Mouse (Mus musculus) kidney, postnatal 36 days (tissue): Measurements from ENCODE around the gene Fkbp15.

Source experiments
- DNase-seq, 2 experiments: peaks; one replicate each; pipeline ENCODE4 v3.0.0; 2021 to 2022; ENCODE audit warnings: mixed read lengths in 2 of 2

Gene Fkbp15

DNA sequence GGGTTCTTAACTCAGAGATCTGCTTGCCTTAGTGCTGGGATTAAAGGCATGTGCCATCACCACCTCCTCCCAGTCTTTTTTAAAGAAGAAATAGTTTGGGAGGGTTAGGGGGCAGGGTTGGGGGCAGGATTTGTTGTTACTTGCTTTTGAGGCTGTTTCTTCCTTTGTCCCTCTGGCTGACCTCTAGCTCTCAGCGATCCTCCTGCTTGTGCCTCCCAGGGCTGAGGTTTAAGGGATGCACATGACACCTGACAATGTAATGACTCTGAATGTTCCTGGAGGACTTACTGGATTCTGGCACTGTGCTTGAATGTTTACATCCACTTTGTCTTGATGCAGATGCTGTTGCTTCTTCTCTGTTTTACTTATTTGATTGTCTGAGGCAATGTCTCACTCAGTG, 12.1 kb upstream of the Fkbp15 start:
- DNase-seq, result no peak

DNA sequence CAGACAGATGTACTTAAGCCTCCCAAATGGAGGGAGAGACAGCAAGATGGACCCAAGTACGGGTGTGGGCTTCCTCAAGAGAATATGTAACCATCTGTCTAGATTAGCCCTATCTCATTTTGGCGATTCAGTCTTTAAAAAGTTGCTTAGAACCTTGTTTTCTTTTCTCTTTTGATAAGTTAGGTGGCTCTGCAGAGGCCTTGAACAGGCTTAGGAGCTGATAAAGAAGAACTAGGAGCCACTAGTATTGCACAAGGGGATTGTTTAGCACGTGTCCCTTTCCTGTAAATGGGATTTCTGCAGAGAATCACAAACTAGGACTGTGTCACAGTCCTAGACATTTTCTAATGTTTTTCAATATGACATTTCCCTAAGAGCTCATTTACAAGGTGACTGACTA, 8.7 kb upstream of the Fkbp15 start:
- no peak for DNase-seq

DNA sequence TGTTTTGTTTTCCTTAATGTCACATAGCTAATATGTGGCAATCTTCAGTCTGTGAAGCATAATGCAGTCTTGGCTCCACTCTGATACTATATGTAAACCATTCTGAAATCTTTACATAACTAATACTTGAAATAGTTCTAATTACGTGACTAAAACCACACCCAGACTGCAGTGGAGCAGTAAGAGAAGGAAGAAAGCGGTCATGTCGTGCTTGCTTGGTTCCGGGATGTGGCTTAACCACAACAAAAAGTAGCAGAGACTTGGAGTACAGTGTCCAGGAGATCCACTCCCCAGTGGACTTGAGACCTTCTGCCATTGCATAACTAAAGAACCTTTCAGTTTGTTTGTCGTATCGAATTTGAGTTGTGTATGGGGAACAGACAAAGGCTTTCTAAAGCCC, 7.2 kb upstream of the Fkbp15 start:
- DNase-seq, result peak; percentile 34 to 58

DNA sequence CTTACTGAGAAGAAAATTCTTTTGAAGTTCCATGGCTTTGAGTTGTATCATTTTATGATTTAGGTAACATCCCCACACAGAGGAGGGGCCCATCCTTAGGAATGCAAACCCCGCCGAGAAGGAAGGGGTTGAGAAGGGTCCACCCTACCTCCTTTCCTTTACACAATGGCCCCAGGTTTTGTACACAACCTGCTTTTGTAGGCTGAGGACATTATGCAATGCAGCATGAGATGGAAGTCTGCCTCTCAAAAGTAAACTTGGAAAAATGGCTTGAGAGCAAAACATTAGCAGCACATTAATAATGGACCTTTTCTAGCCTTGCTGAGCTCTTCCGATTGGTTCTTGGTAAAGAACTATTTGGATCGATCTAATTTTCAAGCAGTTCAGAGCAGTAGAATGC, 5.9 kb upstream of the Fkbp15 start:
- DNase-seq, result no peak

DNA sequence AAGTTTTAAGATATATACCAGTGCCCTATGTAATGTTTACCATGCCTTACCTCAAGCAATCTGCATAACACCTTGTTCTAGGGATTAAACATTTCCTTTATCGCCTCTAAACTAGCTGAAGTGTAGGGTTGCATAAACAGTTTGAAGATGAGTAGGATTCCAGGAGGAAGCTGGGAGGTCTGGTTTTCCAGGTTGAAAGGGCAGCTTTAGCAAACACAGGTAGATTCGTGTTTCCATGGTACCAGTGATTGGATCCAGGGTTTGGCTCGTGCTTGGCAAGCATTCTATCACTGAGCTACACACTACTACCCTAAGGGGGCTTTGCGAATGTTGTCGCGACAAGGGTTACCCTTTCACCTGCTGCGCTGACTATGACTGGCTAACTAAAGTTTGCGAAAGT, 4.0 kb upstream of the Fkbp15 start:
- DNase-seq, result no peak

DNA sequence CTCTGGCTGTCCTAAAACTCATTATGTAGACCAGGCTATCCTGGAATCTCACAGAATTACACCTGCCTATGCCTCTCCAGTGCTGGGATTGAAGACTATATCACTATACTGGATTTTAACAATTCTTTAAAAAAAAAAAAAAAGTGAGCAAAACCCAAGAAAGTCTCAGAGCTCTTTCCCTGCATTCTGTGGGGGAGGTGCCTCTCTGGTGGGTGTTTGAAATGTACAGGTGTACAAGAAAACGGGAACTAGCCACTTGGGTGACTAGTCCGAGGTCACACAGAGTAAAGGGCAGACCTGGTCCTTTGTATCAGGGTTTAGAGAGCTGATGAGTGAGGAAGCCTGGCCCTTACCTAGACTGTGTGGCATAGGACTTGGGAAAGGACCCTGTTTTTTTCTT, 2.1 kb upstream of the Fkbp15 start:
- no peak for DNase-seq

DNA sequence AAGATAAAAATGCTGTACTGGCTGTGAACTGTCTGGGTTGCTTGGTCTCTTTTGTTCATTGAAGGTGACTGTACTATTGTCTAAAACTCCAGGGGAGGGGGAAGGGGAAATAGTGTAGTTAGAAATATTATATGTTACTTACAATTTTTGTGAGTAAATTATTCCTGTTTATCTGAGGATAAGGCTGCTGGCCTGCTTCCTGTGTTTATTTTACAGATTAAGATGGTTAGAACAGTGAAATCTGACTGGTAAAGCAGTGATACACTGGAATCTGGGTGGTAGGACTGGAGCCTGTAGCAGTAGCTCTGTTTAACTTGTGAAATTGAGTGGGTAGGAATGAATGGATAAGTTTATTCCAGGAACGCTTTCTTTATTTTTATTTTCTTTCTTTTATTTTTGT, 1.6 kb upstream of the Fkbp15 start:
- DNase-seq, result no peak

DNA sequence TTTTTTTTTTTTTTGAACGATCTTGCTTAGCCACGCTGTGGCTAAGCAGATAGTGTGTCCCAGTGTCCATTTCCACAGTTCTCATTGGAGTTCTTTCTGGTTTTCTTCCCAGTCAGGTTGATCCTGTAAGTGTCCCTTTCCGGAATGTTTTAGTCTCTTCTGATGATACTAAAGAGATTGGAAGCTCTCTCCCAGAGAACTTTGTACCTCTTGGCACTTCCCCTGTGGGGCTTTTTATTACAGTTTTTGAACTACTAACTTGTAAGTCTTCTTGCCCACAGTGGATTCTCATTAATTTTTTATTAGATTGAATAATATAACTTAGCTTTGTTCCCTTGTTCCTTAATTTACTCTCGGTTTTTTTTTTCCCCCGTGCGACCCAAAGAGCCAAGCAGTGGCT, 1.2 kb upstream of the Fkbp15 start:
- peak in 1 of 2 experiments; percentile 42 for DNase-seq

DNA sequence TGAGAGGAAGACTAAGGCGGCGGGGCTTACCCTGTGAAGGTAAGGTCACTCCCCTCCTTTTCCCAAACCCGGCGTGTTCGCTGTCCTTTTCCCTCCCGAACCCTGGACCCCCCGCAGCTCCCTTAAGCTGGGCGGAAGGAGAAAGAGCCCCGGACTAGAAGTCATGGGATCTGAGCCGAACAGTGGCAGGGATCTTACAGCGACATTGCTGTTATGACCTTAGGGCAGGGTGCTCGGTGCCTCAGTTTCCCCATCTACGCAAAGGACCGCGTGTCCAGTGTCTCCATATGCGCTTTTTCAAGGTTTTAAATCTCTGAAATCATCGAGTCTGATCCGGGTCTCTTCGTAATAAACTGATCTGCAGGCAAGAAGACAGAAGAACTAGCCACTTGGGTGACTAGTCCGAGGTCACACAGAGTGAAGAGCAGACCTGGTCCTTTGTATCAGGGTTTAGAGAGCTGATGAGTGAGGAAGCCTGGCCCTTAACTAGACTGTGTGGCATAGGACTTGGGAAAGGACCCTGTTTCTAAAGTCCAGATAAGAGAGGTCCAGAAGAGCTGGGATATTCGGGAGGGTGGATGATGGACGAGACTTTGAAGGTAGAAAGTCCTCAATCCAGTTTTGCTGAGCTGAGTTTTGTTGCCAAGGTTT, 582 bp upstream of the Fkbp15 start:
- DNase-seq, result no peak

DNA sequence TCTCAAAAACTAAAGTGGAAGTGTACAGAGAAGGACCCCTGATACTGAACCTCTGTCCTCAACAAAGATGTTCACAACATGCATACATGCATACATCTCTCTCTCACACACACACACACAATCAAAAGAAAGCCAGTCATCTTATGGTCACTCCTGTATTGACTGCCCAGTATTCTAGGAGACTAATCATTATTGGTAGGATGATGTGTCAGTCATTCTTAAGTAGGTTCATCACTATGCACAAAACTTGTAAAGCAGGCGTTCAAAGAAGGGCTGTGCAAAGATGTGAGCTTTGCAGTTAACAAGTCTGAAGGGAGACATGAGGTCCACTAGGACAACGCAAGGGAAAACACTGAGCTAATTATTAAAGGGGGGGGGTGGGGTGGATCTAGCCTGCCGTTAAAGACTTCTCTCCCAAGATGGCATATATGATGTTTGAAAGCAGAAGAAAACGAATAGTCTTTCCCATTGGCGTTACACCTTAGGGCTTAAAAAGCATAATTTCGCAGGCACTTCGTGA, 1.0 kb downstream of the Fkbp15 start:
- peak in 1 of 2 experiments; percentile 38 for DNase-seq

DNA sequence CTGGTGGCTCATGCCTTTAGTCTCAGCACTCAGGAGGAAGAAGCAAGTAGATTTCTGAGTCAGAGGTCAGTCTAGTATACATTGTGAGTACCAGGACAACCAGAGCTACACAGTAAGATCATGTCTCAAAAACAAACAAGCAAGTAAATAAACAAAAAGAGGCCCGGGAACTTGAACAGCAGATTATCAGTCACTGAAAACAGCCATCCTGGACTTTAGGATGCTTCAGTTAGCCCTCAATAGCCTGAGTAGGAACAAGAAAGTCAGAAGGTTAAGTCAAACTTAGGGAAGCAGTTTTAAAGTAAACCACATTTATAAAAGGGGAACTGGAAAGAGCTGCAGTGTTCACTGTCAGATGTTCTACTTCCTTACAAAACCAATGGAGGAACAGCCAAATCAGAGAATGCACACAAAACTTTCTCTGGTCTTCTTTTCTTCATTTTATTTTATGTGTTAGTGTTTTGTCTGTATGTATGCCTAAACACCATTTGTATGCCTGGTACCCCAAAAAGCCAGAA, 2.7 kb downstream of the Fkbp15 start:
- DNase-seq, result no peak

DNA sequence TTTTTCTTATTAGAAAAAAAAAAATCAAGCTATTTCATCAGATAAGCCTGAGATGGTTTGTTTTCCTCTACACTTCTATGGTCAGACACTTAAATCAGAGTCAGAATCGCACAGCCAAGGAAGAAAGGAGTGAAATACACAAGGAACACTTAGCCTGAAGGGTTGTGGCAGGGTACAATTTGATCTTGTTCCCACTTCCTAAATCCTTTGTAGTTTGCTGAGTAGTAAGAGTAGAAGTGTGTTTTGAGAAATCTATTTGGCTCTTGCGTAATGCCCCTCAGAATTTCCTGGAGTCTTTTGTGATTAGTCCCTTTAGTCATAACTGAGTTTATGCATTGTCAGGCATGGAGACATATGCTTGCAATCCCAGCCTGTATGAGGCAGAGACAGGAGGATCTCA, 11.0 kb downstream of the Fkbp15 start:
- no peak for DNase-seq

DNA sequence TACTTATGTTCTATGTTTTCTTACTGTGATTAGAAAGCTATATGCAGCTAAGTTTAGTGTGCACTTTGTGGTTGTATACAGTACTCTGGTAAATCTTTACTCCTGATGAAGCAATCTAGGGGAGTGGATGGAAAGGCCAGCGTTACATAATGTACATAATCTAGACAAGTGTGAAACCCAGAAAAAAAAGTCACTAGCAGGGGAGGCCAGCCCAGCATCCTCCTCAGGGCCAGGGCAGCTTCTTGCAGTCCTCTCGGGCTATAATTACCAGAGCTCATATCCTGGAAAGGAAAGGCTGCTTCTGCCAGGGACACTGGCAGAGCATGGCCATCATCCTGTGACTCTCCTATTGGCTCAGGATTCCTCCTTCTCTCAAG, 12.0 kb downstream of the Fkbp15 start:
- DNase-seq, result no peak

DNA sequence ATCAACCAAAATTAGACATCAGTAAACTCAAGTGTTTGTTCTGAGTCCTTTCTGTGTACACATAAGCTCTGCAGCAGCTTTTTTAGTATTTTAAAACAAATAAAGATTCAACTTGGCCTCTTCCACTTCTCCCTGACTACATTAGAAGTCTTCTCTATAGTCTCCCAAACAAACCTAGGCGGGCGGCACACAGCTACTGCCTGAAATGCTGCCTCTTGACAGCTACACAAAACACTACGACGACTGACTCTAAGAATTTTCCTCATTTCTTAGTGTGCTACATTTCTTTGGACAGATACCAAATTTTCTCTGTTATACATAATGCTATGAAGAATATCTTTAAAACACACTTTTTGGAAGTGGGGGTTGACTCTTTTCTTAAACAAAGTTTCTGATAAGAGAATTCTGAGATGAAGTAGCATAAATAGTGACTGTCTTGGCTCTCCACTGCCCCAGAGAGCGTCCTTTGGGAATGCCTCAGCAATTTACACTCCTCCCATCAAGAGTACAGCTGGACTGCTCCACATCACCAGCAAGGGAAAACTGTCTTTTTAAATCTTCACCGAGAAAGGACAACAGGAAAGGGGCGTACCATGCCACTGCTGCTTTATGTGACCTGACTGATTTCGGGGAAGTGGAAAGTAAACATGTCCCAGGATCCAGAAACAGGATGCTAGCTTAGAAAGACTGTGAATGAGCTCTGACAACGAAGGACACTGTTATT, 12.6 kb downstream of the Fkbp15 start:
- DNase-seq, result peak in 1 of 2 experiments; percentile 51

DNA sequence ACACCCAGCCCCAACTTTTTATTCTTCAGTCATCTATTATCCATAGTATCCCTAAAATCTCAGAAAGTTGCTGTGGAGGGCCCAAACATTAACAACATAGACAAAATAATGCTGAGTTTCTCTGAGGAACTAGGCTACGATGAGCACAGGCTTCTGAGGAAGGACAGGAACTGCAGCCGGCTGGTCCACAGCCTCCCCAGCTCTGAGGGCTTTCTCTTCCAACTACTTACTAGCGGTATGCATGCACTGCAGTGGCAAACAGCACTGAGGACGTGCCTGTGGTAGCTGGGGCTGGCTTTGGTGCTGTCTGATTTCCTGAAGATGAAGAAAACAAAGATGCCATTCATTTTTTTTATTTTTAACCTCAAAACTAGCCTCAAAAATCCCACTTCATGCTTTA, 14.5 kb downstream of the Fkbp15 start:
- DNase-seq, result no peak

DNA sequence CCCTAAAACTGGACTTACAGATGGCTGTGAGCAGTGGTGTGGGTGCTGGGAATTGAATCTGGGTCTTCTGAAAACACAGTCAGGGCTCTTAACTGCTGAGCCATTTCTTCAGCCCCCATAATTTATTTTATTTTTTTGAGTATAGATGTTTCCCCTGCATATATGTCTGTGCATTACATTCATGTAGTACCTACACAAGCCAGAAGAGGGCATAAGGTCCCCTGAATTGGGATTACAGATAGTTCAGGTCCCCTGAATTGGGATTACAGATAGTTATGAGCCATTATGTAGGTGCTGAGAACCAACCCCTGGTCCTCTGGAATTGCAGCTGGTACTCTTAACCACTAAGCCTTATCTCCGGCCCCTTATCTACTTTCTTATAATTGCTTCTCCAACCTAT, 16.3 kb downstream of the Fkbp15 start:
- peak in 1 of 2 experiments; percentile 27 for DNase-seq

DNA sequence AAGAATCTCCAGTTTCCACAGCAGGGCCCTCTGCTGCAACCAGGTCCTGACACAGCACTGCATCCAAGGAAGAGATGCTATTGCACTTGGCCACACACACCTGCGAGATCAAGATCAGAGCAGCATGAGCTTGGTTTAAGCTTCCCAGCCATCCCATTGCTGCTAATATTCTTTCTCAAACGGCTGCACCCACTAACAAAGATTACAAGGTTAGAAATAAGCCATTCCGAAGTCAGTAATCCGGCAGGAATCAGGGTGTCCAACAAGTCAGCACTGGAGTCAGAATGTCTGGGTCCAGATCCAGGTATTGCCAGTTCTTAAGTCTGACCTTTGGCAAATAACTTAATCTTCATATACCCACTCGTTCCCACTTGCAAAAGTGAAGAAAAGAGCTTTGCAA, 21.8 kb downstream of the Fkbp15 start:
- DNase-seq, result no peak

DNA sequence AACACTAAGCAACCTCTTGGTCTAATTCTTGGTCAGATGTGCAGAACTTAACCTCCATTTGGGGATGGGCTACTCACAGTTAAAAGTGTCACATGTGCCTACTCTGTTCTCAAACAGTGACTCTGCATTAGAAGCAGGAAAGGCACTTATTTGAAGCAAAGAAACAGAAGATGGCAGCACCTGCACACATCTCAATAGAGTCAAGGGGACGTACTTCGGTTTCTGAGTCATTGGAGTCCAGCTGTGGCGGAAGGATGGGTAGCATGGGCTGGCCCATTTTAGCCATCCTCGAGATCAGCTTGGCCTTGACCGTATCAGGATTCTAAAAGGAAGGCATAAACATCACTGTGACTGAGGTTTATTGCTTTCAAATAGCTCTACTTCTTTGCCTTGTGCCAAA, 28.4 kb downstream of the Fkbp15 start:
- peak in 1 of 2 experiments; percentile 17 for DNase-seq

DNA sequence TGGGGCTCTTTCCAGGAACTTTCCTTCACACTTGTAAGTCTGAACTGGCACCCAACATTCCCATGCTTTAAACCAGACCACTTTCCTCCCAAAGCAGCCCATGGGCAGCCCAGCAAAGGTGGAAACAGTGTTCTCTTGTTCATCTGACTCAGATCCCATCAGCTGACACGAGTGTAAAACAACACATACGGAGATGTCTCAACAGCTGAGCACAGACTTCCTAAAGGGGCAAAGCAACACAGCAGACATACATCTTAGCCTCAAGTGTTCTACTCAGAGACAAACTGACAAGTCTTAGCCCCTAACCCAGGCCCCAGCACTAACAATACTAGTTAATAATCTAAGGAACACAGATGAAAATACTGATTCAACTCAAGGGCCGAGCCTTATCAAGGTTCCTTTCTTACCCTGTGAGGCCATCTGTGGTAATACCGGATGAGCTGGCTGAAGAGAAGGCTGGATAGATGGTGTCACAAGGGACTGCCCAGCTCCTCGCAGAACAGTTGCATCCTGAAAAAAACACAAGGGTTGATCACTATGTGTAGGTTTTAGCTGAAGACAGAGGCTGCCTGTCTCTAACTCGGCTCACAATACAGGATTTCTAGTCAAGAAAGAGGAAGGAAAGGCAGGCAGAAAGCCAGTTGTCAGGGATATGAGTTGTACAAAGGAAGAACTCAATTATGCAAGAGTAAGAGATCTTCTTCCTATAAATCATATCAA, 31.2 kb downstream of the Fkbp15 start:
- no peak for DNase-seq

DNA sequence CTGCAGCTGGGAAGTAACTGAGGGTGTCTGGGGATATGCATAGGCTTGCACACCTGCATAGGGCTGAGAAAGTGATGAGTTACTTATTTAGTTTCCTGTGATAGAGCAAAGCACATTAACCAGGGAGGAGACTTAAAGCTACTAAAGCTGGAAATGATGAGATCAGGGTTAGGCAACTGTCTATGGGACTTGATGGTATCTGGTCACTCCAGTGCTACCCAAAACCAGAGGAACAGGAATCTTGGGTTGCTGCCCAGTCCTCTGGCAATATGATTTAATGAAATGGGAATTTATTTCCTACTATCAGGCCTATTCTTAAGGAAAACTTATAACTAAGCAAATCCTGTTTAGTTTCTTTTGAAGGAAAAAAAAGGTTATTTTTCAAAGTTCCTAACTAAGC, 34.2 kb downstream of the Fkbp15 start:
- peak in 1 of 2 experiments; percentile 19 for DNase-seq

DNA sequence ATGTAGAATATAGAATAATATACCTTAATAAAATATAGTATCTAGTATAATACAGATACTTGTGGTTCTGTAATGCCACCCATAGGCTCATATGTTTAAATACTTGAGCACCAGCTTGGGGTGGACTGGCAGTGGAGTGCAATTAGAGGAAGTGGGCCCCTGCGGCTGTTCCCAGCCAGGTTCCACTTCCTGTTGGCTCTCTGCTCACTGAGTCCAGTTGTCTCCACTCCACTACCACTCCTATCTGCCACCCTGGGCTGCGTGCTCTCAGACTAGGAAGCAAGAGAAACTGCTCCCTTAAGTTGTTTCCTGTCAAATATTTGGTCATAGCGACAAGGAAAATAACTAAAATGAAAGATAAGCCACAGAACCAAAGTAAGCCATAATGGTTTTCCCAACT, 37.7 kb downstream of the Fkbp15 start:
- DNase-seq, result peak in 1 of 2 experiments; percentile 14

DNA sequence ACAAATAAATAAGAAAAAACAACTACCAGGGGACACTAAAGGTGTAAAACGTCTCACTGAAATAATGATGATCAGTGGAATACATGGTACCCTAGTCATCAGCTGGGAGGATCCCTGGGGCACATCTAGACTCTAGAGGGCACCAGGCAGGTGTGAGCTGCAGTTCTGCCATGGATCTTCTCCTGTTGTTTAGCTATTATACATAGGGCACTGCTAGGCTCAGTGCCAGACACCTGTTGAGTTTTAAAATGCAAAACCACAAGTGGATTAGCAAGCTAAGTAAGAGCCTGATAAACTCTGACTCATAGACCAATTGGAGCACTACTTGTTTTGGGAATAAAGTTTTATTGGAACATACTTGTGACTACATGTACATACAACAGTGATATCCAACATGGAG, 42.1 kb downstream of the Fkbp15 start:
- no peak for DNase-seq

DNA sequence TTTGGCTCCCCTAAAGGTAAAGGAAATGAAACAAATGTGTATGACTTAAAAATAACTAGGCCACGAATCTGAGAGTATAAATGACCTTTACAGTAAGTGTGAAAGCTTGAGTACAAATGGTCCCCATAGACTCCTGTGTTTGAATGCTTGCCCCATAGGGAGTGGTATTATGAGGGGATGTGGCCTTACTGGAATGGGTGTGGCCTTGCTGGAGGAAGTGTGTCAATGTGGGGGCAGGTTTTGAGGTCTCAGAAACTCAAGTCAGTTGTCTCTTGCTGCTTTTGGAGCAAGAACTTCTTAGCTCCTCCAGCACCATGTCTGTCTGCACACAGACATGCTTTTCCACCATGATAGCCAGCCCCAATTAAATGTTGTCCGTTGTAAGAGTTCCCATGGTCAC, 43.9 kb downstream of the Fkbp15 start:
- no peak for DNase-seq

DNA sequence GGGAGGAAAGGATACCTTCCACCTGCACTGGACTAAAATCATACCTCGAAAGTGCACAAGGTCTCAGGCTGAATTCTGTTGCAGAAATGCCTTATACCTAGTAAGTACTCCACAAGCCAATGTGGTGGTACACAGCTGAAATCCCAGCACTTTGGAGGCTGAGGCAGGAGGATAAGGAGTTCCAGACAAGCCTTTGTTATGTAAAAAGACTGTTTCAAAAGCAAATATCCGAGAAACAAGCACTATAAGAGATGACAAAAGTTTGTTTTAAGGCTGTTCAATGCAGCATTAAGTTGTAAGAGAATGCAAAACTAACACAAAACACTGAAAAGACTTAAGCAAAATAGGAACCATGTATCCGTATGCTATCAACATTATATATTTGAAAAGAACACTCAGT, 45.8 kb downstream of the Fkbp15 start:
- DNase-seq, result no peak
